Comparison of ENCODE assay signal across 9 mouse cellular contexts in the genomic region with DNA sequence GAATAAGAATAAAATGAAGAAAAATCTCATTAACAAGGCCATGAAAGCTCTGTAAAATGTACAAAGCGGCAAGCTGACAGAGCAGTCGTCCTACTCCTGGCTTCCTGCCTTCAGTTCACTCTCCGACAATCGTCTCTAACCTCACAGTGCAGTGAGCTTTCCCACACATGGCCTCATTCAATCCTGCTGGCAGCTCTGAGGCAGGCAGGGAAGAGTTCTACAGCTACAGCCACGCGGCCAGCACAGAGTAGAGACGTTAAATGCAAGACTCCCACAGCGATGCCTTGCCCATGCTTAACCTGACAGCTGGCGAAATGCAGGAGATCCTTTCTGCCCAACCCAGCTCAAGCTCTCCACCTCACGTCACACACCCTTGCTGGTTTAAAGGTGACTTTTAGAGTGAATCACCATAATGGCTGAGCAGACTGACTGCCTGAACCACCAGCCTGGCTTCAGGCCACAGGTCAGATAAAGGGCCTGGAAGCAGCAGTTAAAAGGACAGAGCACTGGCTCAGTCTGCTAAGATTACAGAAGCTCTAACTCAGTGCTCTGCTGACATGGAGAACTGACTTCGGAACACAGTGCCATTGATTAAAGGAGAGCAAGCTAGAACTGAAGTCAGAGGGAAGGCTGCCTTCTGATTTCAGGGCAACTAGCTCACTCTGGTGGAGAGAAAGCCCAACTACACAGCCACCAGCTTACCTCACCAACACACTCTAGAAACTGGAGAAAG. TPM values are rescaled to one million over a fixed set of nuclear protein-coding genes. Genes with fewer than 3 reads are reported as not detected.
DNase-seq lines count a peak whose midpoint lies in the region; ATAC-seq and TF ChIP-seq lines count a peak whose summit lies in the region.
"Had no signal": no experiment of that assay in that cellular context is flagged by ENCODE, and none has a peak within 500 bp of the region (broad histone marks: within the 10 kb centered on the region; RNA-seq: fewer than 3 reads in every experiment).

No protein-coding gene starts in this region.

- H3K4me3 ChIP-seq in cerebellum, adult 2 months (replicated peaks; ENCODE audit: insufficient read depth, low read depth, low read length), result no peak overlapping the region
- no peak overlapping the region for H3K4me3 ChIP-seq in hindbrain, embryonic 12.5 days
- H3K4me3 ChIP-seq: liver, embryonic 15.5 days had no signal

- H3K27ac ChIP-seq in cerebellum, adult 2 months (ENCODE audit: insufficient read depth, low read length), result no peak overlapping the region
- H3K27ac ChIP-seq in hindbrain, embryonic 12.5 days, result no peak overlapping the region
- H3K27ac ChIP-seq: liver, embryonic 15.5 days had no signal

- WGBS in cerebellum, adult 2 months, result 26% methylated on average over 11 of the region's 11 CpGs
- WGBS in hindbrain, embryonic 12.5 days, result 71% methylated on average over 11 of the region's 11 CpGs

- ATAC-seq in frontal cortex, adult (ENCODE audit: low TSS enrichment), result peak; percentile 97
- ATAC-seq in hindbrain, embryonic 12.5 days (ENCODE audit: low FRiP score), result peak; percentile 54; the same call in 1 of the 2 replicates

- no peaks in the 10 kb centered on the region for H3K27me3 ChIP-seq in cerebellum, adult 2 months (ENCODE audit: control insufficient read depth, insufficient read depth, low read length)
- no peaks in the 10 kb centered on the region for H3K27me3 ChIP-seq in hindbrain, embryonic 12.5 days
- H3K27me3 ChIP-seq: liver, embryonic 15.5 days had no signal

- H3K9me3 ChIP-seq in hindbrain, embryonic 12.5 days (replicated peaks), result no peaks in the 10 kb centered on the region
- H3K9me3 ChIP-seq: liver, embryonic 15.5 days had no signal

- no peak overlapping the region for H3K9ac ChIP-seq in hindbrain, embryonic 12.5 days
- H3K9ac ChIP-seq: liver, embryonic 15.5 days had no signal

- H3K4me2 ChIP-seq in hindbrain, embryonic 12.5 days (replicated peaks), result no peak overlapping the region
- H3K4me2 ChIP-seq: liver, embryonic 15.5 days had no signal

- TF ChIP-seq CTCF in cerebellum, adult 2 months (IDR thresholded peaks at IDR 0.05; ENCODE audit: borderline replicate concordance, insufficient read depth, low read depth, low read length), result peak; percentile 76

- DNase-seq in R1 (ENCODE audit: low read depth, low spot score), result peak; percentile 75
- DNase-seq in cerebellum, adult 2 months, result peak; percentile 35 to 41
- DNase-seq in layer of hippocampus, postnatal 10 days (ENCODE audit: low spot score in 2 of 2), result peak; percentile 64 to 74
- peak; percentile 16 for DNase-seq in lung, postnatal 25 days (ENCODE audit: low spot score)
- peak; percentile 48 for DNase-seq in right cerebral cortex, postnatal 4 days
- DNase-seq in spleen, adult 12 weeks (ENCODE audit: low spot score), result no peak

- H3K4me1 ChIP-seq in cerebellum, adult 2 months (ENCODE audit: control insufficient read depth, insufficient read depth, low read length), result peaks cover 3% of the 10 kb centered on the region
- H3K4me1 ChIP-seq in hindbrain, embryonic 12.5 days, result peaks cover 5% of the 10 kb centered on the region; the same call in 1 of the 2 replicates
- H3K4me1 ChIP-seq: liver, embryonic 15.5 days had no signal

- TF ChIP-seq POLR2A in cerebellum, adult 2 months (IDR thresholded peaks at IDR 0.05; ENCODE audit: borderline replicate concordance, insufficient read depth, low read length), result no peak

- H3K36me3 ChIP-seq in hindbrain, embryonic 12.5 days, result no peaks in the 10 kb centered on the region

RNA-seq across cellular contexts. Expression of gene Shq1, which starts 25.3 kb away (rescaled TPM):
- polyA plus RNA-seq in cerebellum, adult 2 months (2012; rRNA removed), result 3.6 and 3.8 TPM in 2 replicates
- 13.6 and 16.3 TPM in 2 replicates for polyA plus RNA-seq in hindbrain, embryonic 12.5 days (2016; fragmentation: Nextera tagmentation; extraction: Ambion mirVana)
- total RNA-seq in layer of hippocampus, postnatal 10 days (2021), result 1 to 10 TPM; 7.3 to 7.7 TPM

RNA-seq across cellular contexts. Expression of gene Gxylt2, which starts 58.9 kb away (rescaled TPM):
- polyA plus RNA-seq in cerebellum, adult 2 months (2012; rRNA removed), result 0.31 and 0.41 TPM in 2 replicates
- 9.6 and 11.1 TPM in 2 replicates for polyA plus RNA-seq in hindbrain, embryonic 12.5 days (2016; fragmentation: Nextera tagmentation; extraction: Ambion mirVana)
- total RNA-seq in layer of hippocampus, postnatal 10 days (2021), result 1 to 10 TPM; 2.7 TPM
